Mouse (Mus musculus) retina, postnatal 1 day (tissue): ENCODE results near the gene Frmd5.
A peak's percentile ranks its signal among the peaks of the same experiment; 100 is the strongest.
"Not testable (repeated sequence)": the region's sequence is repeated elsewhere in the genome, so short reads cannot be mapped to it uniquely, and the experiment has no call there.

Source experiments
- DNase-seq: peaks from one replicate; pipeline ENCODE4 v3.0.0-alpha.2; 2012

Frmd5 gene

GRCm38 (mm10) chr2:121806959-121807653 lies at the start of gene Frmd5:
Frmd5 (minus strand) TSS chr2:121807087.
- peak; percentile 98 for DNase-seq

GRCm38 (mm10) chr2:121853974-121854373 lies 47.1 kb upstream of the Frmd5 start:
- DNase-seq, result no peak

GRCm38 (mm10) chr2:121852045-121852444 lies 45.2 kb upstream of the Frmd5 start:
- no peak for DNase-seq

GRCm38 (mm10) chr2:121846050-121846449 lies 39.2 kb upstream of the Frmd5 start:
- no peak for DNase-seq

GRCm38 (mm10) chr2:121842249-121842648 lies 35.4 kb upstream of the Frmd5 start:
- no peak for DNase-seq

- no peak for DNase-seq
These were observed 34.6 kb upstream of the Frmd5 start for GRCm38 (mm10) chr2:121841453-121841852.

GRCm38 (mm10) chr2:121834926-121835325 lies 28.0 kb upstream of the Frmd5 start:
- no peak for DNase-seq

- peak; percentile 87 for DNase-seq
These were observed 25.6 kb upstream of the Frmd5 start for GRCm38 (mm10) chr2:121832484-121832894.

GRCm38 (mm10) chr2:121828411-121828810 lies 21.5 kb upstream of the Frmd5 start:
- no peak for DNase-seq

- no peak for DNase-seq
These were observed 19.3 kb upstream of the Frmd5 start for GRCm38 (mm10) chr2:121826189-121826588.

GRCm38 (mm10) chr2:121824653-121825052 lies 17.8 kb upstream of the Frmd5 start:
- DNase-seq, result no peak

GRCm38 (mm10) chr2:121821787-121822186 lies 14.9 kb upstream of the Frmd5 start:
- DNase-seq, result no peak

- DNase-seq, result not testable (repeated sequence)
These were observed 4.0 kb upstream of the Frmd5 start for GRCm38 (mm10) chr2:121810876-121811275.

GRCm38 (mm10) chr2:121809126-121809525 lies 2.2 kb upstream of the Frmd5 start:
- no peak for DNase-seq

GRCm38 (mm10) chr2:121806171-121806943 lies 530 bp downstream of the Frmd5 start:
- peak; percentile 74 for DNase-seq

- peak; percentile 87 for DNase-seq
These were observed 7.8 kb downstream of the Frmd5 start for GRCm38 (mm10) chr2:121799051-121799450.

GRCm38 (mm10) chr2:121795995-121796394 lies 10.9 kb downstream of the Frmd5 start:
- DNase-seq, result no peak

GRCm38 (mm10) chr2:121789777-121790176 lies 17.1 kb downstream of the Frmd5 start:
- DNase-seq, result no peak

GRCm38 (mm10) chr2:121788415-121788814 lies 18.5 kb downstream of the Frmd5 start:
- DNase-seq, result no peak

- no peak for DNase-seq
These were observed 19.1 kb downstream of the Frmd5 start for GRCm38 (mm10) chr2:121787767-121788166.

GRCm38 (mm10) chr2:121787271-121787670 lies 19.6 kb downstream of the Frmd5 start:
- no peak for DNase-seq

GRCm38 (mm10) chr2:121776219-121776618 lies 30.7 kb downstream of the Frmd5 start:
- no peak for DNase-seq

GRCm38 (mm10) chr2:121764851-121765250 lies 42.0 kb downstream of the Frmd5 start:
- peak; percentile 66 for DNase-seq

- no peak for DNase-seq
These were observed 45.0 kb downstream of the Frmd5 start for GRCm38 (mm10) chr2:121761861-121762260.
